Mouse (Mus musculus) olfactory bulb, adult 2 months (tissue): ENCODE results near the gene Elovl2.

Source experiments
- CTCF ChIP-seq: fragments of 200-500 bp; IDR thresholded peaks from 2 replicates; pipeline ENCODE4 v1.5.1; 2012; ENCODE audit warnings: low read depth, mild to moderate bottlenecking, low read length, moderate library complexity; ENCODE audit not compliant: insufficient read depth
- POLR2A ChIP-seq: fragments of 200-500 bp; IDR thresholded peaks from 2 replicates; pipeline ENCODE4 v1.6.1; 2012; ENCODE audit warnings: mild to moderate bottlenecking, low read depth, low read length, moderate library complexity; ENCODE audit not compliant: insufficient read depth

DNA sequence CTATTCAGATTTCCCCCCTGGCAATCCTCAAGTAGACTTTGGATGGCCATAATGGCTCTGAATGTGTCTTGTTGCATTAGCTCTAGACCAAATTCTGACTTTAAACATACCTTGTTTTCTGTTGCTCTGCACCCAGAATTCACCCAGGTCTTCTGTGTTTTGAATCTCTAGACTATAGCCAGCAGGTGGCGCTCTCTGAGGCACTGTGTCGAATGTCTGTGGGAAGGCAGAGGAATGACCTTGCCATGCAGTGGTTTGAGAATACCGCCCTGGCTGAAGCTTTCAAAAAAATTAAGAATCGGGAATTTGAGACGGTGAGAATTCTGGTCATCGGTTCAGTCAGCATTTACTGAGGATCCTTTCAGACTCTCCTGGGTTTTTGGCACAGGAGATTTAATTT is 85.3 kb downstream of the Elovl2 start:
- TF ChIP-seq CTCF (no peak), POLR2A (no peak)
